Mouse (Mus musculus): ENCODE measurements around the gene Scn5a. TPM values are rescaled to one million over a fixed set of nuclear protein-coding genes. Genes with fewer than 3 reads are reported as not detected.
A peak's percentile ranks its signal among the peaks of the same experiment; 100 is the strongest.

Gene Scn5a
- polyA plus RNA-seq (2012; rRNA removed) = 0.38 TPM in 2 replicates

DNA sequence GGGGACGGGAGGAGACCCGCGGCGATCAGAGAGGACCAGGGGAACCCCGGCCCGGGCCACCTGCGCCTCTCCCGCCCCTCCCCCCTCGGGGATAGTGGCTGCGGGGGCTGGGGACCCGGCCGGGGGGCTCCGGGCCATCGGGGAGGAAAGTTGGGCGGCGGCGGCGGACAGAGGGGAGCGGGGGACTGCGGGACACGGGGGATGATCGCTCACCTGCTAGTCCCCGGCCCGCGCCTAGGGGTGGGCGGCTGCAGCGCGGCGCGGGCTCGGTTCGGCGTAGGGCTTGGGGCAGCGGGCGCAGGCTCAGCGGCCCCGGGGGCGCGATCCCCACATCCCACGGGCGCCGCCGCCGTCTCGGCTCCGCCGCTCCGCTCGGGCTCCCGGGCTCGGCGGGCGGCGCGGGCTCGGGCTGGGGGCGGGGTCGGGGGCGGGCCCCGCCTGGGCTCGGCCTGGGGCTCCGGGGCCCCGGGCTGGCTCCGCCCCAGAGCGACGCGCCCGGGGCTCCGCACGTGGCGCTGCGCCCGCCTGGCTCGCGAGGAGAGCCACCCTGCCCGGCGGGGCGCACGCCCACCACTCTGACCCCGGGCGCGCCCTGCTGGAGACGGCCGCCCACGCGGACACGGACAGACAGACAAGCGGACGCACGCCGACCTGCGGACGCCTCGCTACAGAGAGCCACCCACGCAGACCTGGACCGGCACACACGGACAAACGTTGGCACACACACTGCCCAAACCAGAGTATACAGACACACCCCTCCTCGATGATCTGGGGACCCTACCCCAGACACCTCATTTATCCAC, at the start of gene Scn5a:
TSS of gene Scn5a (minus strand) at position 381 of the 803 bp plus-strand sequence.
- under 1% methylated on average over 84 of the region's 99 CpGs for WGBS
- DNase-seq (ENCODE audit: low read depth, low spot score) = no peak

DNA sequence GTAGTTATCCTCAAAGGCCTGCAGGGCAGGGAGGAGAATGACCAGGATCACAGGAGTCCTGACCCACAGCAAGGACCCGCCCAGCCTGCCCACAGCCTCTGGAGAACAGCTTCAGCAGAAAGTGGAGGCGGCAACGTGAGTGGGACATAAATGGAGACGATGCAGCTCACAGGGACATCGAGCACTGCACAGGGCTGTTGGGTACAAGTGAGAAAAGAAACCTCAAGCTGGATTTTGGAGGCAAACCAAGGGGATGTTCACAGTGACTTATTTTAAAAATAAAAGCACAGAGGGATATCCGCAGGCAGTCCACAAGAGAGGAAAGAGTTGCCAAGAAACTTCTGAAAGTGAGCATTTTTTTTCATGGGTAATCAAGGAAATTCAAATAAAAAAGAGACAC, 48.4 kb upstream of the Scn5a start:
- WGBS = 70% methylated on average over 6 of the region's 6 CpGs
- DNase-seq (ENCODE audit: low read depth, low spot score) = no peak

DNA sequence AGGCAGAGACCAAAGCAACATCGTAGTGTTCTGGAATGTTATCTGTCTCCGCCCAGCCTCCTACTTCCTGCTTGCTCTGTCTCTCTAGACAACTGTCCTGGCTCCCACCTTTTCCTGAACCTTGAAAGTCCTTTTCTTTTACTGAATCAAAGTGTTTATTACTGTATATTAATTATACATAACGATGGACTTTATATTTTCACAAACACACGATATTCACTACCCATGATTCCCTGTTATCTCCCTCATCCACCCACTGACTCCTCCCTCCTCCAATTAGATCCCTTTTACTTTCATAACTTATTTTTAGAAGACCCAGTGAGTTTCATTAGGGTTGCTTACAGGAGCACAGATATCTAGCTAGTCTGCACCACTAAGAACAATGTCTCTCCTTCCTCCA, 45.3 kb upstream of the Scn5a start:
- WGBS = 64% methylated on average over 4 of the region's 4 CpGs
- no peak for DNase-seq (ENCODE audit: low read depth, low spot score)

DNA sequence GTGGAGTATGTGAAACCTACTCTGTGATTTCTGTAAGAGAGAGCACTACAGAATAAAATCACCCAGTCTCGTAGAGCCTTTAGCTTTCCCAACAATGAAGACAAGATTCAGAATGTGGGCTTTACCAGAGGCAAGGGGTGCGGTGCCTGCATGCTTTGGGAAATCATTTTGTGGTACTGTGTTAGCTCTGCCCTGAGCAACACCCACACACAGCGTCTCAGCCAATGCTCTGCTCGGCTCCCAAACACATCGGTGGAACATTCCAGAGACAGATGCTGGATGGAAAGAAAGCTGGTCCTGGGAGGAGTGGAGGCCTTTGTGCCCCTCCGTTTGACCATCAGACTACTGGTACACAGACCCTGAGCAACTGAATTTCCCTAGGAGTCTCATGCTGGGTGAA, 36.0 kb upstream of the Scn5a start:
- 69% methylated on average over 6 of the region's 6 CpGs for WGBS
- no peak for DNase-seq (ENCODE audit: low read depth, low spot score)

DNA sequence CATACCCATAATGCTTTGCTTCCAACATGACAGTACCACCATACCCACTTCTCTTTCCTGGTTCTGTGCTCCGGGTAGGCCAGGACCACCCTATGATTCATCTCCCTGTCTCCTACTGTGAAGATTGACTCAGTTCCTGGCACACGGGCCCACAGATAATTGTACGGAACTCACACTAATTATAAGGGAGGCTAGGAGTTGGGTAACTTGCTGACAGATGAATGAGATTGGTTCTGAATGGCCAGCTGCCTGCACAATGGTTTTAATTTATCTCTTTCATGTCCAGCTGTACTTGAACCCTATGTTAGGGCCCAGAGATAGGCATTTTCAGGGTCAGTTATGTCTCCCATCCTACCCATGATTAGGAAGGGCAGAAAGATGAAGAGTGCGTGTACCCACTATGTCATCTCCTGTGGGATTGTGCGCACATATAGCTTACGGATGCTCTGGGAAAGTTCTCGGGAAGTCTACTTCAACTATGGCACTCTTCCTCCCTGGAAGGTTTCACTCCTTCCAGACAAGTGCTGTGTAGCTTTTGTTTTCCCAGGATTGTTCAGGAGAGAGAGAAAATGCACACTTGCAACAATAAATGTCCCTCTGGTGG, 31.8 kb upstream of the Scn5a start:
- 88% methylated on average over 7 of the region's 7 CpGs for WGBS
- no peak for DNase-seq (ENCODE audit: low read depth, low spot score)

DNA sequence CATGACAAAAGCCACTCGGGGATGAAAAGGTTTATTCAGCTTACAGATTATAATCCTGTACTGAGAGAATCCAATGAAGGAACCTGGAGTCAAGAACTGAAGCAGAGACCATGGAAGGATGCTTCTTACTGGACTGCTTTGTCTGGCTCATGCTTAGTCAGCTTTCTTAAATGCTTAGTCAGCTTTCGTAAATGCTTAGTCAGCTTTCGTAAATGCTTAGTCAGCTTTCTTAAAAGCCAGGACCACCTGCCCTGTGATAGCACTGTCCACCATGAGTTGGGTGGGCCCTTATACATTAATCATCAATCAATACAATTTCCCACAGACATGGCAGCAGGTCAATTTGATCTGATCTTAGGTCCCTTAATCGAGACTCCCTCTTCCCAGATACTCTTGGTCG, 28.1 kb upstream of the Scn5a start:
- no peak for DNase-seq (ENCODE audit: low read depth, low spot score)
- WGBS = 89% methylated on average over 5 of the region's 5 CpGs

DNA sequence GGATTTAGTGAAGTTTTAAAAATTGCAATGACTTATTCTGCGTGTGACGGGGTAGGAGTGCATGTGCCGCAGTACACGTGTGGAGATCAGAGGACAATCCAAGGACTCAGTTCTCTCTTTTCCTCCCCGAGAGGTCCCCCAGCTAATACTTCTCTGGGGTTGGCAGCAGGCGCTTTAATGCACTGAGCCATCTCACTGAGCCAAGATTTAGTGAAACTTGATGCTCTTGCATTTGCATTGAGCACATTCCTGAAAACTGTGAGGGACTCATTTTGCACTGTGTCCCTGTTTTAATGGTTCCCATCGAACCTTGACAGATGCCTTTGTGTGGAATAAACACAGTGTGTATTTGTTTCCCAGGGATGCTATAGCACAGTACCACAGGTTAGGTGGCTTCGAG, 25.8 kb upstream of the Scn5a start:
- DNase-seq (ENCODE audit: low read depth, low spot score) = no peak
- 64% methylated on average over 8 of the region's 8 CpGs for WGBS

DNA sequence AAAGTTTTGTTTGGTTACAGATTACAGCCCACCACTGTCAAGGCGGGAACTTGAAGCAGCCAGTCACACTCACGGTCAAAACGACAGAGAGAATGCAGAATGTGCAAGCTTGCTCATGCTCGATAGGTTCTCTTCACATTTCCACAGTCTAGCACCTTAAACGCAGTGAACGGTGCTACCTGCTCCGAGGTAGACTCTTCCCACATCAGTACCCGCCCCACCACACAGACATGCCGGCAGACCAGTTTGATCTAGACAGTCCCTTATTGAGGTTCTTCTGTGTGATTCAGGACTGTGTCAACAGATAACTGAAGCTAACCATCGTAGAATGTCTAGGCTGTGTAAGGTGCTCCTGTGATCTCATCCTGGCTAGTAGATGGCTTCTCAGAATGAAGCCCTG, 19.7 kb upstream of the Scn5a start:
- WGBS = 65% methylated on average over 10 of the region's 10 CpGs

DNA sequence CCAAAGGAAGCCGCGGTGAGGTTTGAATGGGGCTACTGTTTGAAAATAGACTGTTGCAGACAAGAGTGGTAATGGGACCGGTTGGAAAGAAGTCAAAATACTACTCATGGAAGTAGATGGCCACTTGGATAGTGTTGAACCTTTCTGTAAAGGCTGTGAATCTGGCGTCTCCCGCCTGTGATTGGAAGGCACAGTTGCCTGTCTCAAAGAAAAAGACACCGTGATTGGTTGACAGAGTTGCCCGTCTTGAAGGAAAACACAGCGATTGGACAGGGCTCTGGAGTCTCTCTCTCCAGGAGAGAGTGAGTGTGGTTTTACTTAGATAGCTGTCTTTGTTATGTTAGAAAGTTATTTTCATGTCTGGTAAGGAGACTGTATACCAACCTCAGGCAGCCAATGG, 18.5 kb upstream of the Scn5a start:
- WGBS = 67% methylated on average over 8 of the region's 8 CpGs
- DNase-seq (ENCODE audit: low read depth, low spot score) = no peak

More for the DNA sequence above, 19.7 kb upstream of the Scn5a start:
- DNase-seq (ENCODE audit: low read depth, low spot score) = no peak

DNA sequence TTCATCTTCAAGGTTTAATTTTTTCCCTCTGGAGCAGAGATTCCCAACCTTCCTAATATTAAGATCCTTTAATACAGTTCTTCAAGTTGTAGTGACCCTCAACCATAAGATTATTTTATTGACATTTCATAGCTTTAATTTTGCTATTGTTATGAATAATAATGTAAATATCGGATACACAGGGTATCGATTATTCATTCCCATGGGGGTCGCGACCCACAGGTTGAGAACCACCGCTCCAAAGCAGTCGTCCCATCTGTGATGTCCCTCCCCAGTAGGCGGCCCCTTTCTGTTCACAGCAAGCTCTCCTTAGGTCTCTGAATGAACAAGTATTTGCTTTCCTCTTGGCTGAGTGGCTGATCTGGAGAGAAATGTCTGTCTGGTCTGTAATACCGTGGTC, 10.8 kb upstream of the Scn5a start:
- DNase-seq (ENCODE audit: low read depth, low spot score) = no peak
- 82% methylated on average over 8 of the region's 8 CpGs for WGBS

DNA sequence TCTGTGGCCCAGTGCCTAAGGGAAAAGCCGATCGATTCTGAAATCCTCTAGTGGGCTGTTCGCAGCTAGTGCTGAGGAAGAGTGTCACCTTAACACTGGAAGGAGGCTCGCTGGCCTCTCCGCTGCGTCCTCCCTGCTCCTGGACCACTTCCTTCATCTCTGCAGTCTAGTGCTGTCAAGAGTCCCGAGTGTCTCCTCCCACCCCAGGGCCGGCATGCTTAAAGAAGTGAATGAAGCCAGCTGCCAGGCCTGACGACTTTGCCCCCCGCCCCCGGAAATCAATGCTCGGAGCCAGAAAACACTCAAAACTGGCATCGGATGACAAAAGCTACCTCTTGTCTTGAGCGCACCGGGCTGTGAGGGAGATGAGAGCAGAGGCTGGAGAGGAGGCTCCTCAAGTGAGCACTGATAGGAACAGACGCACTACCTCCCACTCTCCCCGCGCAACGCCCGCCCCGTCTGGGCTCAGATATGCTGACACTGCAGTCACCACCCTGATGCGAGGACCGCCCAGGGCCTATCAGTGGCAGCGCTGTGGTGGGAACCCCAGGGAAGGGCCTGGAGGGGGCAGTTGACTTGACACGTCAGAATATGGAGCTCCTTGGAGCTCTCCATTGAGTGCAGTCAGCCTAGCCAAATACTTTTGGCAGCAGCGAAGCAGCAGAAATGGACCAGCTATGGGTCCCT, 10.1 kb upstream of the Scn5a start:
- DNase-seq (ENCODE audit: low read depth, low spot score) = no peak
- WGBS = 34% methylated on average over 26 of the region's 26 CpGs

DNA sequence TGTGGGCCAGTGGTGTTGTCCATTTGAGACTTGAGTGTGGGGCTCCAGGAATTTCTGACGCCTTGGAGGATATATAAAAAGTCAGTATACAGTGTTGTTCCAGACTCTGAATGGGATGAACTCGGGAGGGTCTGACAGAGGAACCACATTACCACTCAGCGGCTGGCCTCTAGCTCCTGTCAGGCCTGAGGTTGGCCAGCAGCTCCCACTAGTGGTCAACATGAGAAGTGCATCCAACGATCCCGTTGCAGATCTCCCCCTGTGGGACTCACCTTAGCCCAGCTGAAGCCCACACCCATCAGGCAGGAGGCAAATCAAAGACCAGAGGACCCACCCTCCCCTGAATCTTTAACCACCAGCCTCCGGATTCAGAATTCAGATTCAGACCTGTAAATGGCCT, 1.9 kb upstream of the Scn5a start:
- WGBS = under 1% methylated on average over 6 of the region's 6 CpGs
- DNase-seq (ENCODE audit: low read depth, low spot score) = peak; percentile 35

DNA sequence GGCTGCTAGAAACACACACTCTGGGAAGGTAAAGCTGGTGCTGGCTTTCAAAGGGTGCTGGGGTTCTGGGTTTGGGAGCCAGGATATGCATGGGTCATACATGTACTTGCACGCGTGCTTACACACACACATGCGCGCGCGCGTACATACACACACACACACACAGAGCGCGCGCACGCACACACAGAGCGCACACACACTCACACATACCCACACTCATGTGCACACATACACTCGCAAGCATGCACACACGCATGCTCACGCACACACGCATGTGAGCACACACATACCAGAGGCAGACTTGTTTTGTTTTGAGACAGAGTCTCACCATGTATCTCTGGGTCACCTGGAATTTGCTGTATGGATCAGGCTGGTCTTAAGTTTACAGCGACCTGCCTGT, 1.4 kb upstream of the Scn5a start:
- 89% methylated on average over 17 of the region's 17 CpGs for WGBS
- DNase-seq (ENCODE audit: low read depth, low spot score) = no peak

DNA sequence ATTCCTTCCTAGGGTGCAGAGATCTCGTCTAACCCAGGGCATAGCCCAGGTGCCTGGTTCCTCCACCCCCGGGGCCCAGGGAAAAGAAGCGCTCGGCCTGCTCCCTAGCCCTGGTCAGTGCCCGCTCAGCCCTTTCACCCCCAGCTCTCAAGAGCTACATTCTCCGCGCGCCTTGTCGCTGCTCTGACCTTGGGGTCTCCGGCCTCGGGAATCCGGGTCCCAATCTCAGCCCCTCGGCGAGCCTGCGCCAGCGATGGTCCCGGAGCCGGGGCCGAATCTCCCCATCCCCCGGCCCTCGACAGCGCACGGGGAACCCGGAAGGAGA, 543 bp downstream of the Scn5a start:
- DNase-seq (ENCODE audit: low read depth, low spot score) = no peak
- 5% methylated on average over 24 of the region's 24 CpGs for WGBS

DNA sequence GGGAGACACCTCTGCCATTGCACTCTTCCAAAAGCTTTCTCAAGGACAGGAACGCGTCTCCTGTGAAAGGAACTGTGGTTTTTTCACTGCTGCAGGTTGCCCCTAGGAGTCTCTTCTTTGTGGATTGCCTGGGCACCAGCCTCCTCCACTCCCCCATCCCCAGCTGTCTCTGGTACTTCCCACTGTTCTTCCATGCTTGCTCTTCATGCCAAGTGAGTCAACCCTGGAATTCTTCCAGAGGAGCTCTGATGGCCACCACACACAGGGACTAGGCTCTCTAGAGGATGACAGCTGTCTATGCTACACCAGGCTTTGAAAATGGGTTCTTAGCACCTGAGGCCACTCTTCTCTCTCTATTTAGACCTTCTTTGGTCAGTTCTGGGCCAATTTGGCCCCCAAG, 1.8 kb downstream of the Scn5a start:
- DNase-seq (ENCODE audit: low read depth, low spot score) = no peak
- 63% methylated on average over 2 of the region's 2 CpGs for WGBS

DNA sequence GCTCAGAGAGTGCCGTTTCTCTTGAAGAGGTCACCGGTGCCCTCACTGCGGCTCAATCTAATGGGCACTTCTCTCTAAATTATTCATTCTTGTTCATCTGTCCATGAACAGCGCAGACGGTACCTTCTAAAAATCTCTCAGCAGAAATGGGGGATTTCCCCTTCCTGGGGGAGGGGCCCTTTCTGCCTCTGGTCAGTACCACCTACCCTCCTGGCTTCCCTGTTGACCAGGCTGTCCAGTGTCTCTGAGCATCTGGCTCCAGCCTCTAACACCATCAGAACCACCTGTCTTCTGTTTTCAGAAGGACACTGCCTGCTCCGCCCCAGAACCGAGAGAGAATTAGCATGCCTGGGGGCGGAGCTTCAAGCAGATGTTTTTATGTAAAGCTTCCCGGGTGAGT, 3.1 kb downstream of the Scn5a start:
- WGBS = 49% methylated on average over 9 of the region's 9 CpGs
- no peak for DNase-seq (ENCODE audit: low read depth, low spot score)

DNA sequence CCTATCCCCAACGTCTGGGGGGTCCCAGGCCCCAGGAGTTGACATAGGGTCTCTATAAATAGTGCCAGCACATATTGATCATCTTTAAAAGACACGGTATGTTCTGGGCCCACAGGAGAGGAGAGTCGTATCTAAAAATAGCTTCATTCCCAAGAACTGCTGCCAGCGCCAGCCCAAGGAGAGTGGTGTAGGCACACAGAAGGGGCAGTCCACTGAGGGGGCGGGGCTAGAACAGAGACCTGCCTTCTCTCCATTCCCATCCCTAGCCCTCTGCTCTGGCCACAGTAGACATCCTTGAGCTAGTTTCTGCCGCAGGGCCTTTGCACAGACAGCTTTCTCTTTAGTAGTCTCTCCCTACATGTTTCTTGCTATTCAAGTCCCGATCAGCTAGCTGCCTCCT, 4.5 kb downstream of the Scn5a start:
- WGBS = 71% methylated on average over 7 of the region's 7 CpGs
- no peak for DNase-seq (ENCODE audit: low read depth, low spot score)

DNA sequence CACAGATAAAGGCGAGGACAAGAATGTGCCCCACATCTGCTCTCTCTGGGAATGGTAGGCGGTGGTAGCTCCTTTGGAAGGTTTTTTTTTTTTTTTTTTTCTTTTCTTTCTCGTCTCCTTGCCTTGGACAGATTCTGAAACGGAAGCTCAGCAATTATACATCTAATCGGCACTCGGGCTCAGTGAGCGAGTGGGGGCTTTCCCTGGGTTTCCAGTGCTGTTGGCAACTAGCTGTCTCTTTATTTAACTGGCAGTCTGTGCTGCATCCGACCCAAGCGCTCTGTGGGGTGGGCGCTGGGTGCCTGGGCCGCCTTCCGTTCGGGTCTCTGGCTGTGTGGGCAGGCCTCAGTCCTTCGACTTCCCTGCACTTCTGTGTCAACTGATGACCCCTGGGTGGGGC, 5.8 kb downstream of the Scn5a start:
- no peak for DNase-seq (ENCODE audit: low read depth, low spot score)
- 60% methylated on average over 14 of the region's 14 CpGs for WGBS

DNA sequence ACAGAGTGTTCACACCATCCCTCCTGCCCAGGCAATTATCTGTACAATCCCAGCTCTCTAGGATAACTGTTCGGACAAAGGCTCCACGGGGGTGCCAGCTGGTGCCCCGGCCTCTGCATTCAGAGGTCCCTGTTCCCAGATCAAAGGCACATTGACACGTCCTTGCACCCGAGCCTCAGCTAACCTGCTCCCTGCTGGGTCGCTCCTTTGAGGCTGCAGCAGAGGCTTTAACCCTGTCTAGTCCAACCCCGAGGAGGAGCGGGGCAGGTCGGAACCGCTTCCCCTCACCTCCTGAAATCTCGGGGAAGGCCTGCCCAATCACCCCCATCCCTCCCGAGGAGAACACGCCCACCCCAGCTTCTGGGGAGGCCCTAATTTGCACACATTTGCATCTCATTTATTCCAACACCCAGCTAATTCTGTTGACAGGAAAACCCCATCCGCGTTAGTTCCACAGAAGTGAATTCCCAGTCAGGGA, 7.4 kb downstream of the Scn5a start:
- 9% methylated on average over 15 of the region's 15 CpGs for WGBS
- DNase-seq (ENCODE audit: low read depth, low spot score) = no peak

DNA sequence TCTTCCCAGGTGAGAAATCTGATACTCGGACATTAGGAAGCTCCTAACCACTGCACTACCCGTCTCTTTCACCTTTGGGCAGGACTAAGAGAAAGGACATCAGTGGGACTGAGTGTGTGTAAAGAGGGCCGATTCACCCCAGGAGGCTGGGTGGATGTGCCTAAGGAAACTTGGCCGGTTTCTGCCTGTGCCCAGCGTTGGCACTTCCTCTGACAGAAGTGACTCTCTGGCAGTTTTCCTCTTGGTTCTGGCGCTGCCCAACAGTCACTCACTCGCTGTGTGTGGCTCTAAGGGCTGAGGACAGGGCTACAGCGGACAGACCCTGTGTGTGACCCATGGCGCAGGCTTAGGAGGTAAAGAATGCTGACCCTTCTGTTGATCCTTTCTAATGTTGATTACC, 8.2 kb downstream of the Scn5a start:
- DNase-seq (ENCODE audit: low read depth, low spot score) = no peak
- 27% methylated on average over 9 of the region's 9 CpGs for WGBS

DNA sequence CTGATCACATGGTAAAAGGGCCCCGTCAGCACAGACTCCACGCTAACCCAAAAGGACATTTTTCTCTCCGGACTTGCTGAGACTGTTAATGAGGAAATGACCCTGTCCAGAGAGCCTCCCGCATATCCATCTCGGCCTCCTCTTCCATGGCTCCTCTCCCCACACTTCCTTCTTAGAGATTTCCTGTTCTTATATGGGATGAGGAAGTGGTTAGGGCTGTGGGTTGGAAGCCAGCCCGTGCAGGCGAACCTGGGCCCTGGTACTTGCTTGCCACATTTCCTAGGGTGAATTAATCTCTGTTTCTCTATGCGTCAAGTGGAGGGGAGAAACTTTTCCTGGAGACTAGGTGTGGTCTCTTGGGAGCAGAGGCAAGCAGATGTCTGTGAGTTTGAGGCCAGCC, 10.1 kb downstream of the Scn5a start:
- DNase-seq (ENCODE audit: low read depth, low spot score) = no peak
- 74% methylated on average over 8 of the region's 8 CpGs for WGBS
